Mouse (Mus musculus): ENCODE results near the gene Ppp2r5a. TPM values are rescaled to one million over a fixed set of nuclear protein-coding genes. Genes with fewer than 3 reads are reported as not detected.

Gene Ppp2r5a
- polyA plus RNA-seq, 1 experiment = 96.6 TPM

- H3K27ac ChIP-seq (ENCODE audit: control insufficient read depth, insufficient read depth, low read depth, low read length, poor library complexity) = no peak overlapping the region
- H3K4me1 ChIP-seq (ENCODE audit: control insufficient read depth, insufficient read depth, low read length) = no peaks in the 10 kb centered on the region
- WGBS = 68% methylated on average over 6 of the region's 6 CpGs
- TF ChIP-seq POLR2A (IDR thresholded peaks at IDR 0.05; ENCODE audit: borderline replicate concordance, control insufficient read depth, low read depth, low read length) (no peak), CTCF (IDR thresholded peaks at IDR 0.05; ENCODE audit: control insufficient read depth, insufficient read depth, low read length) (no peak)
- H3K4me3 ChIP-seq (replicated peaks; ENCODE audit: control insufficient read depth, low read depth, low read length) = no peak overlapping the region
Measured at GRCm38 (mm10) chr1:191362412-191362811, 40.7 kb downstream of the Ppp2r5a start.

- Histone ChIP-seq H3K27ac (ENCODE audit: control insufficient read depth, insufficient read depth, low read depth, low read length, poor library complexity) (no peak overlapping the region), H3K4me3 (replicated peaks; ENCODE audit: control insufficient read depth, low read depth, low read length) (no peak overlapping the region), H3K4me1 (ENCODE audit: control insufficient read depth, insufficient read depth, low read length) (no peaks in the 10 kb centered on the region)
- TF ChIP-seq POLR2A (IDR thresholded peaks at IDR 0.05; ENCODE audit: borderline replicate concordance, control insufficient read depth, low read depth, low read length) (no peak), CTCF (IDR thresholded peaks at IDR 0.05; ENCODE audit: control insufficient read depth, insufficient read depth, low read length) (no peak)
- 76% methylated on average over 7 of the region's 7 CpGs for WGBS
Measured at GRCm38 (mm10) chr1:191359478-191359877, 43.6 kb downstream of the Ppp2r5a start.

- whole genome bisulfite sequencing = 62% methylated on average over 1 of the region's 1 CpGs
- no peak overlapping the region for H3K4me3 ChIP-seq (replicated peaks; ENCODE audit: control insufficient read depth, low read depth, low read length)
- TF ChIP-seq POLR2A (IDR thresholded peaks at IDR 0.05; ENCODE audit: borderline replicate concordance, control insufficient read depth, low read depth, low read length) = no peak
- no peak for TF ChIP-seq CTCF (IDR thresholded peaks at IDR 0.05; ENCODE audit: control insufficient read depth, insufficient read depth, low read length)
- no peaks in the 10 kb centered on the region for H3K4me1 ChIP-seq (ENCODE audit: control insufficient read depth, insufficient read depth, low read length)
- H3K27ac ChIP-seq (ENCODE audit: control insufficient read depth, insufficient read depth, low read depth, low read length, poor library complexity) = no peak overlapping the region
Measured at GRCm38 (mm10) chr1:191356936-191357335, 46.1 kb downstream of the Ppp2r5a start.

- Histone ChIP-seq H3K4me1 (ENCODE audit: control insufficient read depth, insufficient read depth, low read length) (no peaks in the 10 kb centered on the region), H3K4me3 (replicated peaks; ENCODE audit: control insufficient read depth, low read depth, low read length) (no peak overlapping the region), H3K27ac (ENCODE audit: control insufficient read depth, insufficient read depth, low read depth, low read length, poor library complexity) (no peak overlapping the region)
- 85% methylated on average over 4 of the region's 4 CpGs for WGBS
- no peak for TF ChIP-seq CTCF (IDR thresholded peaks at IDR 0.05; ENCODE audit: control insufficient read depth, insufficient read depth, low read length)
- TF ChIP-seq POLR2A (IDR thresholded peaks at IDR 0.05; ENCODE audit: borderline replicate concordance, control insufficient read depth, low read depth, low read length) = no peak
Measured at GRCm38 (mm10) chr1:191353836-191354235, 49.2 kb downstream of the Ppp2r5a start.

GRCm38 (mm10) chr1:191352786-191353488 lies 50.1 kb downstream of the Ppp2r5a start:
- 60% methylated on average over 14 of the region's 14 CpGs for WGBS
- H3K27ac ChIP-seq (ENCODE audit: control insufficient read depth, insufficient read depth, low read depth, low read length, poor library complexity) = no peak overlapping the region
- H3K4me1 ChIP-seq (ENCODE audit: control insufficient read depth, insufficient read depth, low read length) = no peaks in the 10 kb centered on the region
- H3K4me3 ChIP-seq (replicated peaks; ENCODE audit: control insufficient read depth, low read depth, low read length) = no peak overlapping the region
- TF ChIP-seq CTCF (IDR thresholded peaks at IDR 0.05; ENCODE audit: control insufficient read depth, insufficient read depth, low read length) (no peak), POLR2A (IDR thresholded peaks at IDR 0.05; ENCODE audit: borderline replicate concordance, control insufficient read depth, low read depth, low read length) (no peak)

- TF ChIP-seq POLR2A (IDR thresholded peaks at IDR 0.05; ENCODE audit: borderline replicate concordance, control insufficient read depth, low read depth, low read length) (no peak), CTCF (IDR thresholded peaks at IDR 0.05; ENCODE audit: control insufficient read depth, insufficient read depth, low read length) (no peak)
- H3K27ac ChIP-seq (ENCODE audit: control insufficient read depth, insufficient read depth, low read depth, low read length, poor library complexity) = no peak overlapping the region
- 95% methylated on average over 5 of the region's 5 CpGs for WGBS
Measured at GRCm38 (mm10) chr1:191350355-191350754, 52.7 kb downstream of the Ppp2r5a start.

GRCm38 (mm10) chr1:191349486-191350037 lies 53.5 kb downstream of the Ppp2r5a start:
- TF ChIP-seq CTCF (IDR thresholded peaks at IDR 0.05; ENCODE audit: control insufficient read depth, insufficient read depth, low read length) (no peak), POLR2A (IDR thresholded peaks at IDR 0.05; ENCODE audit: borderline replicate concordance, control insufficient read depth, low read depth, low read length) (no peak)
- 92% methylated on average over 23 of the region's 23 CpGs for WGBS
- Histone ChIP-seq H3K4me3 (replicated peaks; ENCODE audit: control insufficient read depth, low read depth, low read length) (no peak overlapping the region), H3K27ac (ENCODE audit: control insufficient read depth, insufficient read depth, low read depth, low read length, poor library complexity) (no peak overlapping the region), H3K4me1 (ENCODE audit: control insufficient read depth, insufficient read depth, low read length) (no peaks in the 10 kb centered on the region)

More at GRCm38 (mm10) chr1:191350355-191350754, 52.7 kb downstream of the Ppp2r5a start:
- Histone ChIP-seq H3K4me1 (ENCODE audit: control insufficient read depth, insufficient read depth, low read length) (no peaks in the 10 kb centered on the region), H3K4me3 (replicated peaks; ENCODE audit: control insufficient read depth, low read depth, low read length) (no peak overlapping the region)

DNA sequence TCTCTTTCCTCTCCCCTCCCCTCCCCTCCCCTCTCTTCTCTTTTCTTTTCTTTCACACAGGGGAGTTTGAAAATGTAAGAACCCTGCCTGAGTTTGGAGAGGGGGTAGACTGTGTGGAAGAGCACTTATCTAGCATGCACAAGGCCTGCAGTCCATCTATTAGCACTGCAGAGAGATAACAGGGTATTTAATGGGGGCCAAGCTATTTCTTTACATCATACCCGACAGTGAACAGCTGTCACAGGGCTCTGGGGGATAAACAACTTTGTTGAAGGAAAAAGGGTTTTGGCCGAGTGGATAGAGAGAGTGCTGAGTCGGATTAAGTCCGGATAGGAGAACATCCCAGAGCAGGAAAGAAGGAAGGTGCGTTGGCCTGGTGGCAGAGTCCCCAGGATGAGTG lies 54.1 kb downstream of the Ppp2r5a start:
- 77% methylated on average over 5 of the region's 5 CpGs for WGBS
- Histone ChIP-seq H3K4me1 (ENCODE audit: control insufficient read depth, insufficient read depth, low read length) (no peaks in the 10 kb centered on the region), H3K4me3 (replicated peaks; ENCODE audit: control insufficient read depth, low read depth, low read length) (no peak overlapping the region), H3K27ac (ENCODE audit: control insufficient read depth, insufficient read depth, low read depth, low read length, poor library complexity) (no peak overlapping the region)
- no peak for TF ChIP-seq POLR2A (IDR thresholded peaks at IDR 0.05; ENCODE audit: borderline replicate concordance, control insufficient read depth, low read depth, low read length)
- TF ChIP-seq CTCF (IDR thresholded peaks at IDR 0.05; ENCODE audit: control insufficient read depth, insufficient read depth, low read length) = no peak

Data from bone marrow, adult 2 months (tissue).